Mouse (Mus musculus): ENCODE data around the gene Ppp3ca. TPM values are rescaled to one million over a fixed set of nuclear protein-coding genes. Genes with fewer than 3 reads are reported as not detected.
"Not testable (repeated sequence)": the region's sequence is repeated elsewhere in the genome, so short reads cannot be mapped to it uniquely, and the experiment has no call there.

Ppp3ca gene
- polyA plus RNA-seq, 1 experiment: 23.0 TPM

DNA sequence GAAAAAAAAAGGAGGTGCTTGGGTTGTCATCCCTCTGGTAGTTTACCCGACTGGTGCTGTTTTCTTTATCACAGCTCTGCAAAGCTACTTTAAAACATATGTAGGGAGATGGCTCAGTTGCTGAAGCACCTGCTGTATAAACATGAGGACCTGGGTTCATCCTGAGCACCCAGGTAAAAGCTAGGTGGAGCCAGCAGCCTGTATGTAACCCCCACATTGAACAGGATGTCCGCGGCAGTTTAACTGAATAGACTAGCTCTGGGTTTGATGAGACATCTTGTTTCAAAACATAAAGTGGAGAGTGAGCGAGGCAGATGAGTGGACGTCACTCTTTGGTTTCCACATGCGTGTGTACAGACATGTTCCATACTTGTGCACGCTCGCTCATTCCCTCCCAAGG lies 16.5 kb downstream of the Ppp3ca start:
- H3K36me3 ChIP-seq (ENCODE audit: control insufficient read depth, insufficient read depth, low read length): no peaks in the 10 kb centered on the region
- peaks cover 12% of the 10 kb centered on the region; the same call in 1 of the 2 replicates for H3K4me1 ChIP-seq (ENCODE audit: control insufficient read depth, insufficient read depth, insufficient read length)
- WGBS: 78% methylated on average over 8 of the region's 8 CpGs
- H3K27ac ChIP-seq (ENCODE audit: insufficient read depth, low read length): no peak overlapping the region
- no peaks in the 10 kb centered on the region for H3K27me3 ChIP-seq (ENCODE audit: control insufficient read depth, insufficient read depth, low read length)
- DNase-seq (ENCODE audit: low read depth in 1 of 2, low spot score in 2 of 2): no peak
- no peak overlapping the region for H3K4me3 ChIP-seq (ENCODE audit: extremely low read depth, insufficient read depth, insufficient read length)
- TF ChIP-seq CTCF (IDR thresholded peaks at IDR 0.05; ENCODE audit: extremely low read depth, insufficient read depth, insufficient read length, insufficient replicate concordance) (peak; percentile 35; the same call in 1 of the 2 replicates), POLR2A (IDR thresholded peaks at IDR 0.05; ENCODE audit: low read depth, low read length) (no peak)

DNA sequence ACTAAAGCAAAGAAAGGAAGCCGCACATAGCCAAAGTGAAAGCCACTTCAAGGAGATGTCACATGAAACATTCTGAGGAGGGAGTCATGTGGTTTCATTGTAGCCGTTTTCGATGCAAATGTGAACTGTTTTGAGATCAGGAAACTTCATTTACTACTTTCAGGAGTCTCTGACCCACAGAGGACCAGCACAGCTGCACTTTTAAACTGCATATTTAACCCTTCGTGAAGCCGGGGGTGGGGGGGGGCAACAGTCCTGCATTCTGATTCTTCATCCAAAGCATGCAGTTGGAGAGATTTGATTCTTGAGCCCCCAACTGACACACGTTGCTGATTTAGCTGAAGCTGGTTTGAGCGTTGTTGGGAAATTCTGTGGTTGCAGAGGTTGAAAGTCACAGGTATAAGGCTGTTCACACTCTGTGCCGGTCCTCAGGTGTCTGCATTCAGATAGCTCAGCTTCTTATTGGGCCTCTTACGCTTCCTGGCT lies 18.2 kb downstream of the Ppp3ca start:
- Histone ChIP-seq H3K27ac (ENCODE audit: insufficient read depth, low read length) (peak overlapping the region; percentile 80), H3K4me3 (ENCODE audit: extremely low read depth, insufficient read depth, insufficient read length) (peak overlapping the region; percentile 40), H3K27me3 (ENCODE audit: control insufficient read depth, insufficient read depth, low read length) (no peaks in the 10 kb centered on the region), H3K4me1 (ENCODE audit: control insufficient read depth, insufficient read depth, insufficient read length) (peaks cover 12% of the 10 kb centered on the region; the same call in 1 of the 2 replicates), H3K36me3 (ENCODE audit: control insufficient read depth, insufficient read depth, low read length) (no peaks in the 10 kb centered on the region)
- DNase-seq (ENCODE audit: low read depth in 1 of 2, low spot score in 2 of 2): peak; percentile 26 to 65
- WGBS: 14% methylated on average over 9 of the region's 9 CpGs
- no peak for TF ChIP-seq POLR2A (IDR thresholded peaks at IDR 0.05; ENCODE audit: low read depth, low read length)
- TF ChIP-seq CTCF (IDR thresholded peaks at IDR 0.05; ENCODE audit: extremely low read depth, insufficient read depth, insufficient read length, insufficient replicate concordance): no peak

DNA sequence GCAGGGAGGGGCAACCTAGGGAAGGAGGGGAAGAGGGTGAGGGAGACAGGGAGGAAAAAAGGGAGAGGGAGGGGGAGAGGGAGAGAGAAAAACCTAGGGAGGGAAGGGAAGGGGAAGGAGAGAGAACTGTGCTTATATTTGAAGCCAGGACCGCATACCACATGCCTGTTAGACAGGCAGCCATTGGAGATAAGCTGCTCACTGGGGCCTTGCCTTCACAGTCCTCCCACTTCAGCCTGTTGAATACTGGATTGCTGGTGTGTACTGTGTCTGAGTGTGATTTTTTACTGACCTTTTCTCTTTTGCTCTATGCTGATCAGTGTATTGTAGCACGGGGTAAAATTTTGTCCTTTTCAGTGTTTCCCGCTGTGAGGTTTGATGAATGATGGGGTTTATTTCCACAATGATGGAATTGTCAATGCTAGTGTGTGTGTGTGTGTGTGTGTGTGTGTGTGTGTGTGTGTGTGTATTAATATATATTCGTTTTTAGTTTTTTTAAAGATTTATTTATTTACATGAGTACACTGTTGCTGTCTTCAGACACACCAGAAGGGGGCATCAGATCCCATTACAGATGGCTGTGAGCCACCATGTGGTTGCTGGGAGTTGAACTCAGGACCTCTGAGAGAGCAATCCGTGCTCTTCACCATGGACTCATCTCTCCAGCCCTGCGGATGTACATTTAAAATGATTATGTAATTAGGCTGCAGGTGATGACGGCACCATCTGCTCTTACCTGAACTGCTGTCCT lies 20.0 kb downstream of the Ppp3ca start:
- Histone ChIP-seq H3K4me3 (ENCODE audit: extremely low read depth, insufficient read depth, insufficient read length) (no peak overlapping the region), H3K36me3 (ENCODE audit: control insufficient read depth, insufficient read depth, low read length) (no peaks in the 10 kb centered on the region), H3K27ac (ENCODE audit: insufficient read depth, low read length) (no peak overlapping the region), H3K27me3 (ENCODE audit: control insufficient read depth, insufficient read depth, low read length) (no peaks in the 10 kb centered on the region), H3K4me1 (ENCODE audit: control insufficient read depth, insufficient read depth, insufficient read length) (peaks cover 12% of the 10 kb centered on the region; the same call in 1 of the 2 replicates)
- no peak for TF ChIP-seq CTCF (IDR thresholded peaks at IDR 0.05; ENCODE audit: extremely low read depth, insufficient read depth, insufficient read length, insufficient replicate concordance)
- no peak for TF ChIP-seq POLR2A (IDR thresholded peaks at IDR 0.05; ENCODE audit: low read depth, low read length)
- DNase-seq (ENCODE audit: low read depth in 1 of 2, low spot score in 2 of 2): no peak
- 92% methylated on average over 7 of the region's 7 CpGs for WGBS

DNA sequence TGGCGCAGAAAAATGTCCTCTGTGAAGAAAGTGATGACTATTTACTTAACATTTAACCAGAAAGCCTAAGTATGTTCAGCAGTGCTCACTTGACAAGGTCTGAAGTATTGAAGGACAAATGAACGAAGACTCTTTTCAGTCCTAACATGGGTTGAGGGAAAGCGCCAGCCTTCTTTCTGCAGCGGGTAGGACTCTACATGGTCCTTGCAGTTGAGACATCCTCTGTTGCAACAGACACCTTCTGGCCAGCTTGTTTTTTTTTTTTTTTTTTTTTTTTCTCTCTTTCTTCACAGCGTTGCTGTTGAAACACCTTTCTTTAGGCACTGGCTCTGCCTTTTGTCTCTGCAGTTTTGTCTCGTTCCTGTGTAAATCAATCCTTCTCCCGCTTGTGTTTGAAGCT lies 22.1 kb downstream of the Ppp3ca start:
- DNase-seq (ENCODE audit: low read depth in 1 of 2, low spot score in 2 of 2): no peak
- no peak overlapping the region for H3K4me3 ChIP-seq (ENCODE audit: extremely low read depth, insufficient read depth, insufficient read length)
- WGBS: 76% methylated on average over 7 of the region's 7 CpGs
- no peaks in the 10 kb centered on the region for H3K36me3 ChIP-seq (ENCODE audit: control insufficient read depth, insufficient read depth, low read length)
- H3K4me1 ChIP-seq (ENCODE audit: control insufficient read depth, insufficient read depth, insufficient read length): peaks cover 7% of the 10 kb centered on the region; the same call in 1 of the 2 replicates
- no peaks in the 10 kb centered on the region for H3K27me3 ChIP-seq (ENCODE audit: control insufficient read depth, insufficient read depth, low read length)
- H3K27ac ChIP-seq (ENCODE audit: insufficient read depth, low read length): no peak overlapping the region
- TF ChIP-seq CTCF (IDR thresholded peaks at IDR 0.05; ENCODE audit: extremely low read depth, insufficient read depth, insufficient read length, insufficient replicate concordance) (no peak), POLR2A (IDR thresholded peaks at IDR 0.05; ENCODE audit: low read depth, low read length) (no peak)

DNA sequence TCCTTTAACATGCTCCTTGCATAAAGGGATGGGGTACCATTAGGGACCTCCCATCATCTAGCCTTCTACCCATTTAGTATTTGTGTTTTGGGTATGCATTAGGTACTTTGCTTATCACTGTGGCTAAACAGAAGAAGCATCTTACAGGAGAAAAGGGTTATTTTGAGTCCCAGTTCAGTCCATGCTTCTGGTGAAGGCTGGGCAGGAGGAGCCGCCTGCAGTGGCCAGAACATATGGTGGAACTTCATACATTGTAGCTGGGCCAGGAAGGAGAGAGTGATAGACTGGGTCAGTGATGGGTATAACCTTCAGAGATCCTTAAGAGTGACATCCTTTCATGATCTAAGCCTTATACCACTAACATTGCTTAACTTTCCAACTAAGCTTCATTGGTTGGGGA lies 23.6 kb downstream of the Ppp3ca start:
- WGBS: 85% methylated on average over 1 of the region's 1 CpGs
- Histone ChIP-seq H3K36me3 (ENCODE audit: control insufficient read depth, insufficient read depth, low read length) (no peaks in the 10 kb centered on the region), H3K4me3 (ENCODE audit: extremely low read depth, insufficient read depth, insufficient read length) (no peak overlapping the region), H3K27me3 (ENCODE audit: control insufficient read depth, insufficient read depth, low read length) (no peaks in the 10 kb centered on the region), H3K4me1 (ENCODE audit: control insufficient read depth, insufficient read depth, insufficient read length) (peaks cover 8% of the 10 kb centered on the region), H3K27ac (ENCODE audit: insufficient read depth, low read length) (no peak overlapping the region)
- DNase-seq (ENCODE audit: low read depth in 1 of 2, low spot score in 2 of 2): no peak
- TF ChIP-seq POLR2A (IDR thresholded peaks at IDR 0.05; ENCODE audit: low read depth, low read length) (no peak), CTCF (IDR thresholded peaks at IDR 0.05; ENCODE audit: extremely low read depth, insufficient read depth, insufficient read length, insufficient replicate concordance) (no peak)

DNA sequence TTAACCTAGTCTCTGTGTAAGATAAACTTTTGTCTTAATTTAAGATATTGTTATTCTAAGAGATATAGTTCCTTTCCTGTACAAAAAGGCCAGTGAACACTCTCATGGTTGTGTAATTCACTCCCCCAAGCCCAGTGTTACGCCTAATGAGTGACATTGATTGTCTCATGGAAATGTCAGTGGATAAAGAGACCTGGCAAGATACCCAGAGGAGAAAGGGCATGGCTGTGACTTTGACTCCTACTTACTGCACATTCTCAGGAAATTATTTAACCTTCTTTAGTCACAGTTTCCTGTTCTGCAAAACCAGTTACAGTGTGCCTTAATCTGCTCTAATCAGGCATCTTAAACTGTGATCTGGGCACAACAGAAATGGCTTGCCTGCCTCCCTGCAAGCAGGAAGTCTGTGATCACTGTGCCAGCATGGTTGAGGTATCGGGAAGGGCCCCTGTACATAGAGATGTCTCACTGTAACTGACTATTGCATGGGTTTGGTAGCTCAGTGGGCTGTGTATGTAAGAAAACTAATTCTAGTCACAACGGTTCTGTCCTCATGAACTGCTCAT lies 27.8 kb downstream of the Ppp3ca start:
- Histone ChIP-seq H3K27me3 (ENCODE audit: control insufficient read depth, insufficient read depth, low read length) (no peaks in the 10 kb centered on the region), H3K36me3 (ENCODE audit: control insufficient read depth, insufficient read depth, low read length) (no peaks in the 10 kb centered on the region), H3K27ac (ENCODE audit: insufficient read depth, low read length) (no peak overlapping the region), H3K4me3 (ENCODE audit: extremely low read depth, insufficient read depth, insufficient read length) (no peak overlapping the region), H3K4me1 (ENCODE audit: control insufficient read depth, insufficient read depth, insufficient read length) (peaks cover 22% of the 10 kb centered on the region)
- TF ChIP-seq CTCF (IDR thresholded peaks at IDR 0.05; ENCODE audit: extremely low read depth, insufficient read depth, insufficient read length, insufficient replicate concordance) (no peak), POLR2A (IDR thresholded peaks at IDR 0.05; ENCODE audit: low read depth, low read length) (no peak)
- 22% methylated on average over 3 of the region's 3 CpGs for whole genome bisulfite sequencing
- DNase-seq (ENCODE audit: low read depth in 1 of 2, low spot score in 2 of 2): no peak

DNA sequence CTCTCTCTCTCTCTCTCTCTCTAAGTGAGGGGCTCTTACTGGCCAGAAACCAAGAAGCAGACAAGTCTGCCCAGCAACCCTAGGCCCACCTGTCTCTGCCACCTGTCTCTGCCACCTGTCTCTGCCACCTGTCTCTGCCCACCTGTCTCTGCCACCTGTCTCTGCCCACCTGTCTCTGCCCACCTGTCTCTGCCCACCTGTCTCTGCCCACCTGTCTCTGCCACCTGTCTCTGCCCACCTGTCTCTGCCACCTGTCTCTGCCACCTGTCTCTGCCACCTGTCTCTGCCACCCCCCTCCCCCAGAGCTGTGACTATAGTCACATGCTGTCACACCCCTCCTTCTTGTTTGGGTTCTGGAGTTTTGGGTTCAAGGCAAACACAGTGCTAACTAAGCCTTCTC lies 29.8 kb downstream of the Ppp3ca start:
- H3K4me1 ChIP-seq (ENCODE audit: control insufficient read depth, insufficient read depth, insufficient read length): peaks cover 24% of the 10 kb centered on the region
- H3K36me3 ChIP-seq (ENCODE audit: control insufficient read depth, insufficient read depth, low read length); H3K27me3 ChIP-seq (ENCODE audit: control insufficient read depth, insufficient read depth, low read length); H3K27ac ChIP-seq (ENCODE audit: insufficient read depth, low read length); H3K4me3 ChIP-seq (ENCODE audit: extremely low read depth, insufficient read depth, insufficient read length); DNase-seq (ENCODE audit: low read depth in 1 of 2, low spot score in 2 of 2): not testable (repeated sequence)
